Mouse (Mus musculus): ENCODE measurements at regions not wholly inside any gene's neighbourhood (a gene's known extent, or its start where the extent isn't known, plus 50 kb on each side); places are given as distances from the start of the nearest gene placed in this dataset.

GRCm38 (mm10) chr5:64676214-64676945 lies 126.8 kb upstream of the Klf3 start:
- H3K9ac ChIP-seq (ENCODE audit: insufficient read depth, low read depth) = no peak overlapping the region
- TF ChIP-seq GABPA (IDR thresholded peaks at IDR 0.05; ENCODE audit: insufficient replicate concordance, low read depth, low read length) (no peak), POLR2AphosphoS2 (IDR thresholded peaks at IDR 0.05; ENCODE audit: low read depth, low read length) (no peak)
- peaks cover 3 to 34% of the 10 kb centered on the region in 2 experiments; a peak in 2 of 4 replicates for H3K4me1 ChIP-seq (ENCODE audit: control insufficient read depth in 1 of 2, insufficient read depth in 2 of 2)
- no peaks in the 10 kb centered on the region for H3K79me2 ChIP-seq (replicated peaks; ENCODE audit: control insufficient read depth, extremely low read depth, insufficient read depth, poor library complexity, severe bottlenecking)
- 0 out of 2 replicates have a peak overlapping the region, but pooled peaks have one; percentile 25 for H3K4me2 ChIP-seq (ENCODE audit: insufficient read depth, low read depth, poor library complexity, severe bottlenecking)
- H3K36me3 ChIP-seq (replicated peaks in 1 of 2; ENCODE audit: control insufficient read depth in 1 of 2, insufficient read depth in 1 of 2, low read length in 1 of 2) = no peaks in the 10 kb centered on the region
- dilution Hi-C loops (cut with MboI; ENCODE audit: extremely low pct_ligation_motif_present, extremely low pct_unique_long_range_greater_than_20kb, low sequenced_read_pairs) = no loop called here
- H3K27me3 ChIP-seq (replicated peaks) = no peaks in the 10 kb centered on the region
- DNase-seq (ENCODE audit: extremely low read depth) = no peak
- H3K27ac ChIP-seq (ENCODE audit: insufficient read depth, low read depth) = no peak overlapping the region
- no peak overlapping the region for H3K4me3 ChIP-seq (replicated peaks in 1 of 3; ENCODE audit: low read depth in 2 of 3, low read length in 2 of 3, poor library complexity in 1 of 3)
- in situ Hi-C loops (cut with MboI; ENCODE audit: low pct_ligation_motif_present, low pct_unique_long_range_greater_than_20kb, low sequenced_read_pairs) = no loop called here
- H3K9me3 ChIP-seq (replicated peaks; ENCODE audit: low read length) = no peaks in the 10 kb centered on the region

DNA sequence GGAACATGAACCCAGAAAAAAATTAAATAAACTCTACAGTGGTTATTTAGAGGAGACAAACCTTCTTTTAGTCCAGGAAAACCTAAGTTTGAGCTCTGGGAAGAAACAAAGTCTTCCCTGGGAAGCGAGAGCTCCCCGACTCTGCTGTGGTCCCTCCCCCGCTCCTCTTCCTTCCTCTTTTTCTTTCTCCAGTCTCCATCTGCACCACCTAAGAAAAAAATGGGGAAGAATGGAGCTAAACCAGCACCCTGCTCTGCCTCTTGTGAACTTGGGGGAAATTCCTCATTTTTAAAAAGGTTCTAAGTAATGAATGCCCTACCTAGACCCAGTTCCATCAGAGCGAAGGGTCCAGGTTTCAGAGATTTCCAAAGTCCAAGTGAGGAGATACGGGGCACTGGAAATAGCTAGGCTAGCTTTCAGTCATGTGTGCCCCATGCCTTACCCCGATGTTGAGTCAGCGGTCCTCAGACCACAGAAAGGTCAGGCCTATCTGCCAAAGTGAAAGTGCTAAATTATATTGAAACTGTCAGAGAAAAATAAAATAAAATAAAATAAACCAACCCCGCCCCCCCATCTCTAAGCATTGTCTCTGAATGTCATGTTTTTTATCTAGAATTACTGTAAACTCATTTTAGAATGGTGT lies 126.1 kb upstream of the Klf3 start:
- peaks cover 3 to 34% of the 10 kb centered on the region in 2 experiments; a peak in 2 of 4 replicates for H3K4me1 ChIP-seq (ENCODE audit: control insufficient read depth in 1 of 2, insufficient read depth in 2 of 2)
- H3K27me3 ChIP-seq (replicated peaks) = no peaks in the 10 kb centered on the region
- no peaks in the 10 kb centered on the region for H3K36me3 ChIP-seq (replicated peaks in 1 of 2; ENCODE audit: control insufficient read depth in 1 of 2, insufficient read depth in 1 of 2, low read length in 1 of 2)
- H3K4me2 ChIP-seq (ENCODE audit: insufficient read depth, low read depth, poor library complexity, severe bottlenecking) = peak overlapping the region; percentile 25; the same call in 1 of the 2 replicates
- no peak for DNase-seq (ENCODE audit: extremely low read depth)
- 0 out of 2 replicates have a peak, but pooled peaks have one; percentile 34 for TF ChIP-seq MAFK (IDR thresholded peaks at IDR 0.05; ENCODE audit: insufficient replicate concordance, low read length)
- no peak for TF ChIP-seq PAX5 (IDR thresholded peaks at IDR 0.05; ENCODE audit: low read length)
- H3K9ac ChIP-seq (ENCODE audit: insufficient read depth, low read depth) = no peak overlapping the region
- no peak overlapping the region for H3K27ac ChIP-seq (ENCODE audit: insufficient read depth, low read depth)
- H3K9me3 ChIP-seq (replicated peaks; ENCODE audit: low read length) = no peaks in the 10 kb centered on the region
- dilution Hi-C loops (cut with MboI; ENCODE audit: extremely low pct_ligation_motif_present, extremely low pct_unique_long_range_greater_than_20kb, low sequenced_read_pairs) (no loop called here), in situ Hi-C loops (cut with MboI; ENCODE audit: low pct_ligation_motif_present, low pct_unique_long_range_greater_than_20kb, low sequenced_read_pairs) (no loop called here)
- H3K79me2 ChIP-seq (replicated peaks; ENCODE audit: control insufficient read depth, extremely low read depth, insufficient read depth, poor library complexity, severe bottlenecking) = no peaks in the 10 kb centered on the region
- no peak overlapping the region for H3K4me3 ChIP-seq (replicated peaks in 1 of 3; ENCODE audit: low read depth in 2 of 3, low read length in 2 of 3, poor library complexity in 1 of 3)

GRCm38 (mm10) chr5:64678706-64679105 lies 124.5 kb upstream of the Klf3 start:
- Histone ChIP-seq H3K9me3 (replicated peaks; ENCODE audit: low read length) (no peaks in the 10 kb centered on the region), H3K4me1 (ENCODE audit: control insufficient read depth in 1 of 2, insufficient read depth in 2 of 2) (peaks cover 3 to 34% of the 10 kb centered on the region in 2 experiments; a peak in 2 of 4 replicates), H3K4me3 (replicated peaks in 1 of 3; ENCODE audit: low read depth in 2 of 3, low read length in 2 of 3, poor library complexity in 1 of 3) (no peak overlapping the region), H3K27ac (ENCODE audit: insufficient read depth, low read depth) (no peak overlapping the region), H3K9ac (ENCODE audit: insufficient read depth, low read depth) (no peak overlapping the region), H3K27me3 (replicated peaks) (no peaks in the 10 kb centered on the region), H3K36me3 (replicated peaks in 1 of 2; ENCODE audit: control insufficient read depth in 1 of 2, insufficient read depth in 1 of 2, low read length in 1 of 2) (no peaks in the 10 kb centered on the region), H3K4me2 (ENCODE audit: insufficient read depth, low read depth, poor library complexity, severe bottlenecking) (no peak overlapping the region), H3K79me2 (replicated peaks; ENCODE audit: control insufficient read depth, extremely low read depth, insufficient read depth, poor library complexity, severe bottlenecking) (no peaks in the 10 kb centered on the region)
- dilution Hi-C loops (cut with MboI; ENCODE audit: extremely low pct_ligation_motif_present, extremely low pct_unique_long_range_greater_than_20kb, low sequenced_read_pairs) = no loop called here
- DNase-seq (ENCODE audit: extremely low read depth) = no peak
- in situ Hi-C loops (cut with MboI; ENCODE audit: low pct_ligation_motif_present, low pct_unique_long_range_greater_than_20kb, low sequenced_read_pairs) = no loop called here
- TF ChIP-seq E2F4 (IDR thresholded peaks at IDR 0.05; ENCODE audit: insufficient replicate concordance, low read depth, low read length) = no peak
- no peak for TF ChIP-seq USF1 (IDR thresholded peaks at IDR 0.05; ENCODE audit: low read depth, low read length)
- TF ChIP-seq MAZ (IDR thresholded peaks at IDR 0.05; ENCODE audit: low read depth, low read length) = no peak
- TF ChIP-seq SIN3A (IDR thresholded peaks at IDR 0.05; ENCODE audit: low read length) = no peak
- no peak for TF ChIP-seq MXI1 (IDR thresholded peaks at IDR 0.05; ENCODE audit: low read depth, low read length)
- TF ChIP-seq UBTF (IDR thresholded peaks at IDR 0.05; ENCODE audit: low read depth, low read length) = no peak

Measured in CH12.LX (cell line).